In genomic region chr8:61275463-61276356, GRCm38 (mm10) we compare ENCODE assay signal across 9 mouse cellular contexts. TPM values are rescaled to one million over a fixed set of nuclear protein-coding genes. Genes with fewer than 3 reads are reported as not detected.
A peak's percentile ranks its signal among the peaks of the same experiment; 100 is the strongest.
DNase-seq lines count a peak whose midpoint lies in the region; ATAC-seq and TF ChIP-seq lines count a peak whose summit lies in the region.
"Had no signal": no experiment of that assay in that cellular context is flagged by ENCODE, and none has a peak within 500 bp of the region (broad histone marks: within the 10 kb centered on the region; RNA-seq: fewer than 3 reads in every experiment).

No protein-coding gene starts in this region.

- H3K4me3 ChIP-seq in forebrain, embryonic 15.5 days = no peak overlapping the region
- H3K4me3 ChIP-seq in forebrain, embryonic 16.5 days (replicated peaks; ENCODE audit: low read length) = no peak overlapping the region
- H3K4me3 ChIP-seq in midbrain, embryonic 10.5 days = no peak overlapping the region
- no peak overlapping the region for H3K4me3 ChIP-seq in midbrain, postnatal 0 days (ENCODE audit: low read depth, low read length)
- H3K4me3 ChIP-seq in kidney, embryonic 15.5 days (replicated peaks) = no peak overlapping the region
- no peak overlapping the region for H3K4me3 ChIP-seq in neural tube, embryonic 15.5 days (replicated peaks)

- ATAC-seq in forebrain, embryonic 15.5 days (replicated peaks) = no peak
- no peak for ATAC-seq in forebrain, embryonic 16.5 days
- no peak for ATAC-seq in midbrain, postnatal 0 days (ENCODE audit: low FRiP score)
- no peak for ATAC-seq in kidney, embryonic 15.5 days (replicated peaks; ENCODE audit: low FRiP score)
- ATAC-seq in neural tube, embryonic 15.5 days (ENCODE audit: low FRiP score) = no peak
- ATAC-seq: liver, postnatal 0 days had no signal

- no peaks in the 10 kb centered on the region for H3K9me3 ChIP-seq in forebrain, embryonic 15.5 days
- H3K9me3 ChIP-seq in forebrain, embryonic 16.5 days (ENCODE audit: control insufficient read depth, low read length) = no peaks in the 10 kb centered on the region
- peaks cover 6% of the 10 kb centered on the region; the same call in 1 of the 2 replicates for H3K9me3 ChIP-seq in midbrain, embryonic 10.5 days (replicated peaks)
- no peaks in the 10 kb centered on the region for H3K9me3 ChIP-seq in midbrain, postnatal 0 days (ENCODE audit: low read length)
- no peaks in the 10 kb centered on the region for H3K9me3 ChIP-seq in kidney, embryonic 15.5 days (replicated peaks)
- H3K9me3 ChIP-seq in neural tube, embryonic 15.5 days (replicated peaks) = no peaks in the 10 kb centered on the region

- H3K27me3 ChIP-seq in forebrain, embryonic 15.5 days = no peaks in the 10 kb centered on the region
- H3K27me3 ChIP-seq in forebrain, embryonic 16.5 days (replicated peaks; ENCODE audit: control insufficient read depth, insufficient read depth, low read length) = no peaks in the 10 kb centered on the region
- no peaks in the 10 kb centered on the region for H3K27me3 ChIP-seq in midbrain, embryonic 10.5 days (ENCODE audit: low read depth, poor library complexity, severe bottlenecking)
- no peaks in the 10 kb centered on the region for H3K27me3 ChIP-seq in midbrain, postnatal 0 days (ENCODE audit: insufficient read depth, low read length)
- H3K27me3 ChIP-seq in kidney, embryonic 15.5 days = no peaks in the 10 kb centered on the region
- no peaks in the 10 kb centered on the region for H3K27me3 ChIP-seq in neural tube, embryonic 15.5 days (replicated peaks)

- H3K36me3 ChIP-seq in forebrain, embryonic 15.5 days = no peaks in the 10 kb centered on the region
- H3K36me3 ChIP-seq in forebrain, embryonic 16.5 days (ENCODE audit: control insufficient read depth, insufficient read depth) = no peaks in the 10 kb centered on the region
- H3K36me3 ChIP-seq in midbrain, embryonic 10.5 days = peaks cover 22% of the 10 kb centered on the region
- no peaks in the 10 kb centered on the region for H3K36me3 ChIP-seq in midbrain, postnatal 0 days (ENCODE audit: insufficient read depth, low read length)
- H3K36me3 ChIP-seq in kidney, embryonic 15.5 days = peaks cover 8% of the 10 kb centered on the region
- no peaks in the 10 kb centered on the region for H3K36me3 ChIP-seq in neural tube, embryonic 15.5 days

- 61% methylated on average over 11 of the region's 11 CpGs for WGBS in forebrain, embryonic 15.5 days
- WGBS in forebrain, embryonic 16.5 days = 53% methylated on average over 11 of the region's 11 CpGs
- WGBS in midbrain, embryonic 10.5 days = 83% methylated on average over 11 of the region's 11 CpGs
- WGBS in midbrain, postnatal 0 days = 74% methylated on average over 11 of the region's 11 CpGs
- WGBS in kidney, embryonic 15.5 days = 48% methylated on average over 11 of the region's 11 CpGs
- 63% methylated on average over 11 of the region's 11 CpGs for WGBS in neural tube, embryonic 15.5 days

- TF ChIP-seq CTCF in midbrain, postnatal 0 days (IDR thresholded peaks at IDR 0.05) = no peak

- H3K4me1 ChIP-seq in forebrain, embryonic 15.5 days = peaks cover 57% of the 10 kb centered on the region
- H3K4me1 ChIP-seq in forebrain, embryonic 16.5 days (replicated peaks; ENCODE audit: control insufficient read depth, insufficient read depth, low read length) = peaks cover 30% of the 10 kb centered on the region
- peaks cover 63% of the 10 kb centered on the region for H3K4me1 ChIP-seq in midbrain, embryonic 10.5 days
- no peaks in the 10 kb centered on the region; the same call in 1 of the 2 replicates for H3K4me1 ChIP-seq in midbrain, postnatal 0 days (ENCODE audit: insufficient read depth, low read length)
- H3K4me1 ChIP-seq in kidney, embryonic 15.5 days = peaks cover 78% of the 10 kb centered on the region
- H3K4me1 ChIP-seq in neural tube, embryonic 15.5 days = peaks cover 31% of the 10 kb centered on the region

- H3K9ac ChIP-seq in forebrain, embryonic 15.5 days (replicated peaks) = no peak overlapping the region
- no peak overlapping the region for H3K9ac ChIP-seq in forebrain, embryonic 16.5 days (replicated peaks; ENCODE audit: low read depth, low read length)
- H3K9ac ChIP-seq in midbrain, postnatal 0 days (replicated peaks; ENCODE audit: low read length, poor library complexity, severe bottlenecking) = no peak overlapping the region
- no peak overlapping the region for H3K9ac ChIP-seq in kidney, embryonic 15.5 days
- no peak overlapping the region for H3K9ac ChIP-seq in neural tube, embryonic 15.5 days (replicated peaks)
- H3K9ac ChIP-seq: liver, postnatal 0 days had no signal

- no peak for DNase-seq in midbrain, embryonic 10.5 days (ENCODE audit: low spot score)
- no peak for DNase-seq in midbrain, postnatal 0 days (ENCODE audit: low spot score)
- DNase-seq in gastrocnemius, adult 8-10 months (ENCODE audit: low spot score in 2 of 2) = no peak
- DNase-seq in adrenal gland, adult 2 months = no peak
- DNase-seq: liver, postnatal 0 days had no signal

- H3K27ac ChIP-seq in forebrain, embryonic 15.5 days (replicated peaks) = 0 out of 2 replicates have a peak overlapping the region, but pooled peaks have one; percentile 2
- H3K27ac ChIP-seq in forebrain, embryonic 16.5 days (ENCODE audit: low read length) = no peak overlapping the region
- peak overlapping the region; percentile 65 for H3K27ac ChIP-seq in midbrain, embryonic 10.5 days (replicated peaks)
- no peak overlapping the region for H3K27ac ChIP-seq in midbrain, postnatal 0 days (ENCODE audit: low read depth, low read length)
- H3K27ac ChIP-seq in kidney, embryonic 15.5 days = peak overlapping the region; percentile 90
- H3K27ac ChIP-seq in neural tube, embryonic 15.5 days (replicated peaks) = peak overlapping the region; percentile 9; the same call in 1 of the 2 replicates

- no peak overlapping the region for H3K4me2 ChIP-seq in forebrain, embryonic 15.5 days (replicated peaks)
- no peak overlapping the region for H3K4me2 ChIP-seq in forebrain, embryonic 16.5 days (ENCODE audit: low read length)
- no peak overlapping the region for H3K4me2 ChIP-seq in midbrain, postnatal 0 days (ENCODE audit: low read depth, low read length, poor library complexity, severe bottlenecking)
- 0 out of 2 replicates have a peak overlapping the region, but pooled peaks have one; percentile 21 for H3K4me2 ChIP-seq in kidney, embryonic 15.5 days
- no peak overlapping the region for H3K4me2 ChIP-seq in neural tube, embryonic 15.5 days

RNA-seq across cellular contexts. Expression of gene Sh3rf1, which starts 52.0 kb away (rescaled TPM):
- polyA plus RNA-seq in forebrain, embryonic 15.5 days (2015; fragmentation: Nextera tagmentation; extraction: Ambion mirVana) = 32.3 and 32.8 TPM in 2 replicates
- polyA plus RNA-seq in forebrain, embryonic 16.5 days (2015; fragmentation: Nextera tagmentation; extraction: Ambion mirVana) = 30.4 and 33.6 TPM in 2 replicates
- polyA plus RNA-seq in midbrain, embryonic 10.5 days (2016; fragmentation: Nextera tagmentation; extraction: Ambion mirVana) = 18.1 and 18.4 TPM in 2 replicates
- 37.5 and 39.8 TPM in 2 replicates for total RNA-seq in midbrain, postnatal 0 days (2014; rRNA removed)
- 23.9 and 24.3 TPM in 2 replicates for polyA plus RNA-seq in midbrain, postnatal 0 days (2015; fragmentation: Nextera tagmentation; extraction: Ambion mirVana)
- polyA plus RNA-seq in kidney, embryonic 15.5 days (2015; fragmentation: Nextera tagmentation; extraction: Ambion mirVana) = 21.4 and 22.4 TPM in 2 replicates
- polyA plus RNA-seq in neural tube, embryonic 15.5 days (2015; fragmentation: Nextera tagmentation; extraction: Ambion mirVana) = 19.0 and 20.8 TPM in 2 replicates
- total RNA-seq in gastrocnemius, adult 8-10 months (2022) = 1 to 10 TPM; 1.3 to 1.8 (median 1.4) TPM
- total RNA-seq in adrenal gland, adult 2 months (2021) = 10 to 100 TPM in 1 of 2 experiments, 1 to 10 TPM in 1; 9.9 to 11.0 TPM
- polyA plus RNA-seq in adrenal gland, adult 2 months (2012; rRNA removed) = 10.8 and 11.4 TPM in 2 replicates

Comparison
In these comparisons a context has a peak if more than half of its experiments do, and no peak if none do; other contexts are left out.
1. H3K27ac ChIP-seq: peak in forebrain, embryonic 15.5 days (single experiment), midbrain, embryonic 10.5 days (single experiment), kidney, embryonic 15.5 days (single experiment) and neural tube, embryonic 15.5 days (single experiment); none in forebrain, embryonic 16.5 days (single experiment) and midbrain, postnatal 0 days (single experiment).